Mouse (Mus musculus) limb, embryonic 11.5 days (tissue): Measurements from ENCODE around the gene Rasgef1b. TPM values are rescaled to one million over a fixed set of nuclear protein-coding genes. Genes with fewer than 3 reads are reported as not detected.

Source experiments
- ATAC-seq: fragments of 200-750 bp; cut with Nextera tagmentation; 2 replicates; pipeline ENCODE4 v1.8.0; 2017; ENCODE audit warnings: low read depth; ENCODE audit not compliant: insufficient number of reproducible peaks, low FRiP score, low TSS enrichment
- DNase-seq: peaks from one replicate; pipeline ENCODE4 v3.0.0-alpha.2; 2015; ENCODE audit warnings: low spot score
- H3K27ac ChIP-seq: fragments of 300-500 bp; sonication (generic); replicated peaks from 2 replicates; pipeline ENCODE4 v1.5.1; 2014; ENCODE audit warnings: low read depth, mild to moderate bottlenecking, low read length
- H3K27me3 ChIP-seq: fragments of 300-500 bp; sonication (generic); 2 replicates; pipeline ENCODE4 v1.6.1; 2014; ENCODE audit warnings: mild to moderate bottlenecking, low read length, mixed read lengths; ENCODE audit not compliant: control insufficient read depth, insufficient read depth
- H3K36me3 ChIP-seq: fragments of 300-500 bp; sonication (generic); 2 replicates; pipeline ENCODE4 v1.6.1; 2014; ENCODE audit warnings: mild to moderate bottlenecking, low read length, moderate library complexity, mixed read lengths; ENCODE audit not compliant: control insufficient read depth, insufficient read depth
- H3K4me1 ChIP-seq: fragments of 300-500 bp; sonication (generic); 2 replicates; pipeline ENCODE4 v1.6.1; 2014; ENCODE audit warnings: low read length, mixed read lengths; ENCODE audit not compliant: control insufficient read depth, insufficient read depth
- H3K4me2 ChIP-seq: fragments of 300-500 bp; sonication (generic); 2 replicates; pipeline ENCODE4 v1.6.1; 2014; ENCODE audit warnings: low read depth, mild to moderate bottlenecking, moderate library complexity; ENCODE audit not compliant: severe bottlenecking
- H3K4me3 ChIP-seq: fragments of 300-500 bp; sonication (generic); 2 replicates; pipeline ENCODE4 v1.5.1; 2014; ENCODE audit warnings: low read depth, low read length
- H3K9ac ChIP-seq: fragments of 300-500 bp; sonication (generic); 2 replicates; pipeline ENCODE4 v1.6.1; 2014; ENCODE audit warnings: mild to moderate bottlenecking, low read length
- H3K9me3 ChIP-seq: fragments of 300-500 bp; sonication (generic); 2 replicates; pipeline ENCODE4 v1.6.1; 2016; ENCODE audit warnings: low read length; ENCODE audit not compliant: control insufficient read depth
- WGBS: fragments of 180-500 bp; shearing (Covaris S2); extraction: QIAGEN DNeasy Blood & Tissue Kit; methylation state at CpG from one replicate; pipeline ENCODE4 v1.1.7; 2014; 5-methylcytosine and 5-hydroxymethylcytosine counted together
- polyA plus RNA-seq: library from polyadenylated mRNA; unstranded; fragments of >200 nt; fragmentation: Nextera tagmentation; extraction: Ambion mirVana; gene quantifications from 2 replicates; pipeline ENCODE4 v1.2.1, GENCODE M21; 2014

The Rasgef1b gene
- polyA plus RNA-seq, 1 experiment from 2014 or later, result 59.9 TPM

DNA sequence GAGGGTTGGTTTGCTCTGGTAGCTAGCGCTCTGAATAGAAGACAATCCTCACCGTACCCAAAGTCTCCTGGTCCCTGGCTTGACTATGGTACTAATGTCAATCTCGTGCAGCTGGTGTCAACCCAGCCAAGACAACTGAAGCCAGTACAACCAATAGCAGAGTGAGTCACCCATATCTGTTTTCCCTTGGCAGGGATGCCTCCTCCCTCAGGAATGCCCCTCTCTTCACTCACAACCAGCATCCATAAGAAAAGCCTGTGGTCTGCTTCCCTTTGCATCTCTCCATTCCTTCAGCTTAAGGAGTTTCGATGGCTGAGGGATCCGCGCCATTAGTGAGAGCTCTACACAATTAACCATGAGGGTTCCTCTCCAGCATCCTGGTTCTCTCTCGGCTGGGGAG is 246.8 kb downstream of the Rasgef1b start:
- Histone ChIP-seq H3K27me3 (no peaks in the 10 kb centered on the region), H3K9ac (no peak overlapping the region), H3K4me2 (no peak overlapping the region), H3K4me1 (peaks cover 10% of the 10 kb centered on the region), H3K27ac (no peak overlapping the region), H3K36me3 (no peaks in the 10 kb centered on the region), H3K4me3 (no peak overlapping the region), H3K9me3 (no peaks in the 10 kb centered on the region)
- no peak for ATAC-seq
- WGBS, result 94% methylated on average over 7 of the region's 7 CpGs
- no peak for DNase-seq

DNA sequence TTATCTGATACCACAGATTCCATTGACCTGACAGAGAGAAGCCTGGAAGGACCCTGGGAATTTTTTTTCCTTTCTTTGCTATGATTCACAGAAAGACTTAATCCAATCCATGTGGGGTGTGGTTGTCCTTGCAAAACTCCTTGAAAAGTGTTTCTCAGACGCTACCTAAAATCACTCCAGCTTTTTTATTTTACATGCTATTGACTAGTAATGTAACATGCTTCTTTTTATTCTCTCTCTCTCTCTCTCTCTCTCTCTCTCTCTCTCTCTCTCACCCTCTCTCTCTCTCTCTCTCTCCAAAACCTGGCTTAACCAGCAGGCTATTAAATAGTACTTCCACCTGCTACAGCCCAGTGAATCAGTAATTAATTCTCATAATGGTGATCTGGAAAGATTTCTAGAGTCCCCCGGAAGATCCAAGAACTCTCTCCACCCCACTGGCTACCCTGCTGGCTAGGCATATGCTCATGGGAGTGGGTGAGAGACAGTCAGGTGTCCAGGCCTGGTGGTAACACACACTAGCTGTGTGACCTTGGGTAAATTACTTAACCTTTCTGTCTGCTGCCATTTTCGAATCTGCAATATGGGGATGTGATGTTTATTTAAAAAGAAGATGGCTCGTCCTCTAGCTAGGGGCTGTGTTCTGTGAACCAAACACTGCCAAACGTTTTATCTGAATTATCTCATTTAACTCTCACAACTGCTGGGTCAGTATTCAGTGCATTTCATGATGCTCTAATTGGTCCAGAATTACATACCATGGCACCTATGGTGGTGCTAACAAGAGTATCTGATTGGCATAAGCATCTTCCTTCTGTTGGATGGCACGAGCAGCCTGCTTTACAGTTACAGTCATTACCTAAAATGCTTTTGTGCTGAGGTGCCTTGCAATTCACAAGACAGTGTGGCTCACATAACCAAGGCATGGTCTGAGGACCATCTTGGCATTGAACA is 248.5 kb downstream of the Rasgef1b start:
- Histone ChIP-seq H3K4me3 (no peak overlapping the region), H3K36me3 (no peaks in the 10 kb centered on the region), H3K9ac (no peak overlapping the region; the same call in 1 of the 2 replicates), H3K4me1 (peaks cover 10% of the 10 kb centered on the region), H3K27me3 (no peaks in the 10 kb centered on the region), H3K27ac (no peak overlapping the region), H3K4me2 (peak overlapping the region; percentile 50; the same call in 1 of the 2 replicates), H3K9me3 (no peaks in the 10 kb centered on the region)
- 73% methylated on average over 6 of the region's 6 CpGs for WGBS
- DNase-seq, result no peak
- no peak for ATAC-seq

DNA sequence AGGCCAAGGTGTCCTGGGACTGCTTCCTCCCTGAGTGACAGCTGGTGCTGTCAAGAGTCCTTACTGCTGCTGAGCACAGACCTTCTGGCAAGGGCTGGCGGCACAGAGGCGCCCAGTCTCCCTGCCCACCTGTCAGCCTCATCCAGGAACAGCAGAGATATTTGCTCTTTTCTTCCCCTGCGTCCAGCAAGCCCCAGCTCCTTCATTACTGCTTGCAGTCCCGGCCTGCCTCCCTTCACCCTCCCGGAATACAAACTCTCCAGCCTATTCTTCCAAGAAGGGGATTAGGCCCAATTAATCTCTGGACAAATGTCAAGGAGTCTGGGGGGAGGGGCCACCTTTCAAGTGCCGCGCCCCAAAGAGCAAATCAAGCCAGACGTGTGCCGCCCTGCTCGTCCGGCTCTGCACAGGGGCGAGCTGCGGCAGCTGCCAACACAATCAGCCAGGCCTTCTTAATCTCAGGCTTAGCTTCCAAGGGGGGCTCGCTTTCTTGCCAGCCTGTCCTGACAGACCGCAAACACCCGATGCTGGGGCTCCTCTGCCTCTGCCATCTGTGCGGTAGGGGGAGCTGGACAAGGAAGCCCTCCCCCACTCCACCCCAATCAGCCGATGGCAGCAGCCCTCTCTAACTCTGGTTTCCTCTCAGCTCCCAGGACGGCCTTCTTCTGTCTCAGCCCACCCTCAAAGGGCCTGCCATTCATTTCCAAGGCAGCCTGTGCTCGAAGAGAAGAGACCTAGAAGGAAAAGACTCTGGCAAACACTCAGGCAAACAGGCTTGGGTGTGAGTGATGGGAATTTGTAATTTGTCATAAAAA is 249.4 kb downstream of the Rasgef1b start:
- Histone ChIP-seq H3K27ac (0 out of 2 replicates have a peak overlapping the region, but pooled peaks have one; percentile 52), H3K27me3 (no peaks in the 10 kb centered on the region), H3K4me1 (peaks cover 10% of the 10 kb centered on the region), H3K9me3 (no peaks in the 10 kb centered on the region), H3K4me3 (peak overlapping the region; percentile 12; the same call in 1 of the 2 replicates), H3K36me3 (no peaks in the 10 kb centered on the region), H3K4me2 (peak overlapping the region; percentile 50), H3K9ac (peak overlapping the region; percentile 41)
- ATAC-seq (peak; percentile 83), DNase-seq (peak; percentile 72)
- WGBS, result 1% methylated on average over 20 of the region's 20 CpGs

DNA sequence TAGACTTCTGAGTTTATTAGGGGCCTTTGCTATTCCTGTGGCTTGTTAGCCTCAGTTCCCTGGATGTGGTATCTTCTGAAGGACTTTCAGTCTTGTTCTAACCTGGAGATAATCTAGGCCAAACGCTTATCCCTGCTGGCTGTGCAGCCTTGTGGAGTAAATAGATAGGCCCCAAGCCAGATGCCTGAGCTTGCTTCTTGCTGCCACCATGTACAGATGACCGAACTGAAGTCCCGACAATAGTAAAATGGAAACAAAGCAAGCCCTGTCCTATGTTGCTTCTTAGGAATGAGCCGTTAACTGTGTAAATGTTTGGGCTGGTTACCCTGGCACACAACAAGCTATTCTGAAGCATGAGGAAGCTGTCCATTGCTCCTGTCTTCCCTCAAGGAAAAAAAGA is 250.1 kb downstream of the Rasgef1b start:
- no peak for DNase-seq
- H3K27ac ChIP-seq, result no peak overlapping the region
- H3K9ac ChIP-seq, result no peak overlapping the region
- no peak overlapping the region for H3K4me2 ChIP-seq
- WGBS, result 54% methylated on average over 4 of the region's 4 CpGs
- no peak for ATAC-seq
- no peaks in the 10 kb centered on the region for H3K9me3 ChIP-seq
- no peaks in the 10 kb centered on the region for H3K36me3 ChIP-seq
- H3K27me3 ChIP-seq, result no peaks in the 10 kb centered on the region
- no peak overlapping the region for H3K4me3 ChIP-seq
- H3K4me1 ChIP-seq, result peaks cover 10% of the 10 kb centered on the region

DNA sequence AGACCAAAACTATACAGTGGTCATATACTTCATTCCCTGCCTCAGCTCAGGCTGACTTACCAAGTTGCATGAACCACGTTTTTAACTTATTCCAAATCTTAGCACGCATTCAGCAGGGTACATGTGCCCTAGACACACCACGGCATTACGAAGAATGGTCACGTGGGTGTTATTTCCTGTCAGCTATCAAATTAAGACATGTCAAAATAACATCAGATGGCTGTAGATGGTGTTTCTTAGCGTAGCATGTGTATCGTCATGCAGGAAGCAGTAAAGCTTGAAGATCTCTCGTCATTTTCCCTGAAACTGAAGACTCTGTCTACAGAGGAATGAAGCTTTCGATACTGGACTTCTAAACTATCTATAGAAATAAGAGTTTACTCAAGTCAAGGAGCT is 251.4 kb downstream of the Rasgef1b start:
- Histone ChIP-seq H3K36me3 (no peaks in the 10 kb centered on the region), H3K9me3 (no peaks in the 10 kb centered on the region), H3K27me3 (no peaks in the 10 kb centered on the region), H3K9ac (no peak overlapping the region), H3K4me1 (peaks cover 10% of the 10 kb centered on the region), H3K4me3 (no peak overlapping the region), H3K27ac (no peak overlapping the region), H3K4me2 (no peak overlapping the region)
- ATAC-seq, result no peak
- no peak for DNase-seq
- 93% methylated on average over 9 of the region's 9 CpGs for WGBS

DNA sequence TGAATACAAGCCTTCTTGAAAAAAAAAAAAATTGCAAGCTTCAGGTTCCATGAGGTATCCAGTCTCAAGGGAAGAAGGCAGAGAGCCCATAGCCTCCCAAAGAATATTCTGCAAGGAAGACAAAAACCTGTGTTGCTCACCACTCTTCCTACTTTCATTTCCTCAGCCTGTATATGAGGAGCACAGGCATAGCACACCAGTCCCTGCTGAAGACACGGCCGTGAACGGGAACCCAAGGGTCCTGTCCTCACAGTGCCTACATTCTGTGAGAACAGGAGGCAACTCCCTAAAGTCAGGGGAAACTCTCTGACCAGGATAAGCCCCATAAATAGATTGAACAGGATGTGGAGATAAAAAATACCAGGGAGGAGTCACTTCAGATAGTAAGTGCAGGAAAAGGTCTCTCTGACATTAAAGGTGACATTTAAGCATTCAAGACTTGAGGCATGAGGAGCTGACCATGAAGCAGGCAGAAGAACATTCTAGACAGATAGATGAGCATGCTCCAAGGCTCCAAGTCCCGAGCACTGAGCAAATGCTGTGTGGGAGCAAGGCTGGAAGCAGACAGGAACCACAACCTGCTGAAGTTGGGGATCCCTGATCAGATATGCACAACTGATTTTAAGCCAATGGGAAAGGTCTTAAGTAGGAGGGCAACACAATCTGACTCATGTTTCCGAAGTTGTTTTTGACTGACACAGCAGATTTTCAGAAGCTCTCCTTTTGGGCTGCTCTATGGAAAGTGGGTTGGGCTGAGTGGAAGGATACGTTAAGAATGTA is 252.0 kb downstream of the Rasgef1b start:
- Histone ChIP-seq H3K27me3 (no peaks in the 10 kb centered on the region), H3K27ac (no peak overlapping the region), H3K9ac (no peak overlapping the region), H3K4me3 (no peak overlapping the region), H3K36me3 (no peaks in the 10 kb centered on the region), H3K4me1 (peaks cover 10% of the 10 kb centered on the region), H3K4me2 (no peak overlapping the region), H3K9me3 (no peaks in the 10 kb centered on the region)
- ATAC-seq (no peak), DNase-seq (no peak)
- WGBS, result 90% methylated on average over 6 of the region's 6 CpGs

DNA sequence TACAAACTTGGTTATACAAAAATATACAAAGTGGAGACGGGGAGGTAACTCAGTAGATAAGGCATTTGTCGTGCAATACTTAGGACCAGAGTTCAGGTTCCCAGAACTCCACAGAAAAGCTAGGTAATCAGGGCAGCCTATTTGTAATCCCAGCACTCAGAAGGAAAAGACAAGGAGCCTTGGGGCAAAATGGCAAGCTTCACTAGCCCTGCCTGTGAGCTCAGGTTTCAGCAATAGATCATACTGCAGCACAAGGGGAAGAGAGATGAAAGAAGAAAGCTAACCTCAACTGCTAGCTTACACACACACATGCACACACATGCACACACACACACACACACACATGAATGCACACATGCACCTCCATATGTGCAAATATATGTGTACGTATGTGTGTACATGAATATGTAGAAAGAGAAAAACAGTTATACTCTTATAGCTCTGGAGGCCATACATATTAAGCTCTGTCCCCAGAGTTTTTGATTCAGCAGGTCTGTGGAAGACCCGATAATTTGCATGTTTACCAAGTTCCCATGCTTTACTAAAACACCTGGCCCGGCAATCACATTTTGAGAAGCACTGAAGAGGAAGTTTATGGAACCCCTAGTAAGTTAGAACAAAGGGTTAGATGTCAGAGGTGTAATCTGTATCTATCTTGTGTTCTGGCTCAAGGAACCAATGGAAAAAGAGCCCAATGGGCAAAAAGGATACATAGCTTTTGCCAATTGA is 256.1 kb downstream of the Rasgef1b start:
- ATAC-seq (no peak), DNase-seq (no peak)
- no peak overlapping the region for H3K9ac ChIP-seq
- H3K4me3 ChIP-seq, result no peak overlapping the region
- H3K9me3 ChIP-seq, result no peaks in the 10 kb centered on the region
- 60% methylated on average over 5 of the region's 5 CpGs for WGBS
- H3K27ac ChIP-seq, result no peak overlapping the region
- no peaks in the 10 kb centered on the region for H3K36me3 ChIP-seq
- H3K27me3 ChIP-seq, result no peaks in the 10 kb centered on the region
- no peak overlapping the region for H3K4me2 ChIP-seq
- H3K4me1 ChIP-seq, result no peaks in the 10 kb centered on the region
